Mouse (Mus musculus): ENCODE results near the gene Fam222b. TPM values are rescaled to one million over a fixed set of nuclear protein-coding genes. Genes with fewer than 3 reads are reported as not detected.

Gene Fam222b
- polyA plus RNA-seq, 2 experiments, result 11.7 to 13.3 TPM

GRCm38 (mm10) chr11:78102142-78102541, 7.7 kb downstream of the Fam222b start:
- Histone ChIP-seq H3K4me3 (replicated peaks; ENCODE audit: low read length) (no peak overlapping the region), H3K4me2 (replicated peaks; ENCODE audit: low read depth, low read length, severe bottlenecking) (no peak overlapping the region), H3K36me3 (ENCODE audit: control insufficient read depth, insufficient read depth, low read length) (peaks cover 14% of the 10 kb centered on the region), H3K27me3 (ENCODE audit: control insufficient read depth, insufficient read depth, low read length) (no peaks in the 10 kb centered on the region), H3K4me1 (ENCODE audit: control insufficient read depth, insufficient read depth, low read length) (no peaks in the 10 kb centered on the region; the same call in 1 of the 2 replicates), H3K27ac (replicated peaks; ENCODE audit: low read depth, low read length) (no peak overlapping the region), H3K9ac (ENCODE audit: low read depth, low read length, severe bottlenecking) (no peak overlapping the region), H3K9me3 (ENCODE audit: control insufficient read depth, low read length) (no peaks in the 10 kb centered on the region)
- 91% methylated on average over 5 of the region's 5 CpGs for WGBS
- ATAC-seq (ENCODE audit: low FRiP score, low read depth) (no peak), DNase-seq (ENCODE audit: low spot score) (no peak)
- no peak for TF ChIP-seq POLR2A (IDR thresholded peaks at IDR 0.05; ENCODE audit: borderline replicate concordance, extremely low read depth, insufficient read depth, insufficient read length)

DNA sequence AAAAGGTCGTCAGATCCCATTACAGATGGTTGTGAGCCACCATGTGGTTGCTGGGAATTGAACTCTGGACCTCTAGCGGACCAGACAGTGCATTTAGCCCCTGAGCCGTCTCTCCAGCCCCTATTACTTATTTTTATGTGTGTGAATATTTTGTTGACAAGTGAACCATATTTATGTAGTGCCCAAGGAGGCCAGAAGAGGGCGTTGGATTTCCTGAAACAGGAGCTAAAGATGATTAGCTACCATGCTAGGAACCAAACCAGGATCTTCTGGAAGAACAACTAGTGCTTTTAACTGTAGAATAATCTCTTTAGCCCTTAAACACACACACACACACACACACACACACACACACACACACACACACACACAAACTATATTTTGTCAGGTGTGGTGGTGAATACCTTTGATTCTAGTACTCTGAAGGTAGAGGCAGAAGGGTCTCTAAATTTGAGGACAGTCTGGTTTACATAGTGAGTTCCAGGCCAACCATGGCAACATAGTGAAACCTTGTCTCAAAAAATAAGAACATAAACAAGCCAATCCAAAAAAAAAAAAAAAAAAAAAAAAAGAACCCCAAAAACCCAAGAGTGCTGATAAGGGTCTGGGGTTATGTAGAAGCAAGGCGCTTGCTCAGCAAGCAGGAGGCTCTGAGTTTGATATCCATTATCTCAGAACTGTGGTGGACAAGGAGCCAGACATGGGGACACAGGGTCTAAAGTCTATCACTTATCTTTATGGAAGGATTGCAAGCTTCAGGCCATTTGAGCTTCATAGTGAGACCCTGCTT, 8.7 kb downstream of the Fam222b start:
- DNase-seq (ENCODE audit: low spot score), result no peak
- 68% methylated on average over 5 of the region's 5 CpGs for WGBS
- no peak for TF ChIP-seq POLR2A (IDR thresholded peaks at IDR 0.05; ENCODE audit: borderline replicate concordance, extremely low read depth, insufficient read depth, insufficient read length)
- no peak for ATAC-seq (ENCODE audit: low FRiP score, low read depth)
- H3K27me3 ChIP-seq (ENCODE audit: control insufficient read depth, insufficient read depth, low read length), result no peaks in the 10 kb centered on the region
- no peak overlapping the region for H3K27ac ChIP-seq (replicated peaks; ENCODE audit: low read depth, low read length)
- H3K4me3 ChIP-seq (replicated peaks; ENCODE audit: low read length), result no peak overlapping the region
- H3K4me1 ChIP-seq (ENCODE audit: control insufficient read depth, insufficient read depth, low read length), result no peaks in the 10 kb centered on the region
- H3K9ac ChIP-seq (ENCODE audit: low read depth, low read length, severe bottlenecking), result no peak overlapping the region
- H3K9me3 ChIP-seq (ENCODE audit: control insufficient read depth, low read length), result no peaks in the 10 kb centered on the region
- peaks cover 14% of the 10 kb centered on the region for H3K36me3 ChIP-seq (ENCODE audit: control insufficient read depth, insufficient read depth, low read length)
- no peak overlapping the region for H3K4me2 ChIP-seq (replicated peaks; ENCODE audit: low read depth, low read length, severe bottlenecking)

DNA sequence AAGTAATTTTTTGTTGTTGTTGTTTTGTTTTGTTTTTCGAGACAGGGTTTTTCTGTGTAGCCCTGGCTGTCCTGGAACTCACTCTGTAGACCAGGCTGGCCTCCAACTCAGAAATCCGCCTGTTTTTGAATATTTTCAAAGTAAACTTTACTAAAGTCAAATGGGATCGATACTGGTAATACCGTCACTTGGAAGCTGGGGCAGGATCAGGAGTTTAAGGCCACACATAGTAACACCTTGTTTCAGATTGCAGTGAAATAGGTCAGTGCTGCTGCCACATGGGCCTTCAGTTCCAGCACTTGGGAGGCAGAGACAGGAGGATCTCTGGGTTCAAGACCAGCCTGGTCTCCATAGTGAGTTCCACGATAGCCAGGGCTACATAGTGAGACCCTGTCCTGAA, 10.0 kb downstream of the Fam222b start:
- Histone ChIP-seq H3K27ac (replicated peaks; ENCODE audit: low read depth, low read length) (no peak overlapping the region), H3K4me1 (ENCODE audit: control insufficient read depth, insufficient read depth, low read length) (no peaks in the 10 kb centered on the region), H3K9ac (ENCODE audit: low read depth, low read length, severe bottlenecking) (no peak overlapping the region), H3K9me3 (ENCODE audit: control insufficient read depth, low read length) (no peaks in the 10 kb centered on the region), H3K4me2 (replicated peaks; ENCODE audit: low read depth, low read length, severe bottlenecking) (no peak overlapping the region), H3K27me3 (ENCODE audit: control insufficient read depth, insufficient read depth, low read length) (no peaks in the 10 kb centered on the region), H3K36me3 (ENCODE audit: control insufficient read depth, insufficient read depth, low read length) (peaks cover 14% of the 10 kb centered on the region), H3K4me3 (replicated peaks; ENCODE audit: low read length) (no peak overlapping the region)
- TF ChIP-seq POLR2A (IDR thresholded peaks at IDR 0.05; ENCODE audit: borderline replicate concordance, extremely low read depth, insufficient read depth, insufficient read length), result no peak
- ATAC-seq (ENCODE audit: low FRiP score, low read depth), result no peak
- no peak for DNase-seq (ENCODE audit: low spot score)
- 94% methylated on average over 5 of the region's 5 CpGs for WGBS

GRCm38 (mm10) chr11:78113616-78114015, 19.2 kb downstream of the Fam222b start:
- no peak overlapping the region for H3K4me3 ChIP-seq (replicated peaks; ENCODE audit: low read length)
- ATAC-seq (ENCODE audit: low FRiP score, low read depth), result no peak

DNA sequence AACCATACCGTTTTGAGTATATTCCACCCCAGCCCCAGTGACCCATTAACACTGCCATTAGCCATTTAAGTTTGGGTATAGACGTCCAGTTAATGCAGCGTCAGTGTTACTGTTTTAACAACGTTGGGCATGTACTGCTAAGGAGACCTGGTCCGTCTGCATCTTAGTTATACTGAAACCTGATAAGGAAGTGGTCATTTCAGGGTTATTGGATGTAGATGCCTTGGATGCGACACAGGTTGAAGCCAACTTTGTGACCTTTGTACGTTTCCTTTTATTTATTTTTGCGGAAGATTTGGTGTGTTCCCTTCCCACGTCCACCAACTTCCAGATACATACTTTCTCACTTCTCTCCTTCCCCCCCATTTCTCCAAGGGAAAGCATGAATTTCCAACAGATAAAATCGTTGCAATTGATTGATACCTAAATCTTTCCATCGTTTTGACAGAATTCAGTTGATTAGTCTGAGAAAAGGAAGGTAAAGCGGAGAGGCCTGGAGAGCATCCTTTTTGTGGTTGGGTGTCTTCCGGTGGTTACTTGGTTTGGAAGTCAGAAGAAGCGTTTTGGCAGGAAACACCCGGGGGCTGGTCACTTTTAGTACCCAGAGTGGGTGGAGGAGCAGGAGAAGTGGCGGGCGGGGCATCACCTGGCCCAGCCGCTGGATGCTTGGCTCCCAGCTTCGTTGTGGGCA, 20.4 kb downstream of the Fam222b start:
- Histone ChIP-seq H3K36me3 (ENCODE audit: control insufficient read depth, insufficient read depth, low read length) (no peaks in the 10 kb centered on the region), H3K27ac (replicated peaks; ENCODE audit: low read depth, low read length) (peak overlapping the region; percentile 49), H3K4me2 (replicated peaks; ENCODE audit: low read depth, low read length, severe bottlenecking) (peak overlapping the region; percentile 57), H3K9me3 (ENCODE audit: control insufficient read depth, low read length) (no peaks in the 10 kb centered on the region), H3K9ac (ENCODE audit: low read depth, low read length, severe bottlenecking) (peak overlapping the region; percentile 70), H3K27me3 (ENCODE audit: control insufficient read depth, insufficient read depth, low read length) (no peaks in the 10 kb centered on the region), H3K4me3 (replicated peaks; ENCODE audit: low read length) (peak overlapping the region; percentile 66), H3K4me1 (ENCODE audit: control insufficient read depth, insufficient read depth, low read length) (peaks cover 3% of the 10 kb centered on the region; the same call in 1 of the 2 replicates)
- 8% methylated on average over 19 of the region's 19 CpGs for WGBS
- DNase-seq (ENCODE audit: low spot score), result no peak
- peak; percentile 58; the same call in 1 of the 2 replicates for TF ChIP-seq POLR2A (IDR thresholded peaks at IDR 0.05; ENCODE audit: borderline replicate concordance, extremely low read depth, insufficient read depth, insufficient read length)
- ATAC-seq (ENCODE audit: low FRiP score, low read depth), result no peak

More at GRCm38 (mm10) chr11:78113616-78114015, 19.2 kb downstream of the Fam222b start:
- Histone ChIP-seq H3K4me2 (replicated peaks; ENCODE audit: low read depth, low read length, severe bottlenecking) (no peak overlapping the region), H3K4me1 (ENCODE audit: control insufficient read depth, insufficient read depth, low read length) (peaks cover 3% of the 10 kb centered on the region; the same call in 1 of the 2 replicates), H3K9me3 (ENCODE audit: control insufficient read depth, low read length) (no peaks in the 10 kb centered on the region), H3K9ac (ENCODE audit: low read depth, low read length, severe bottlenecking) (no peak overlapping the region), H3K27ac (replicated peaks; ENCODE audit: low read depth, low read length) (no peak overlapping the region), H3K36me3 (ENCODE audit: control insufficient read depth, insufficient read depth, low read length) (no peaks in the 10 kb centered on the region), H3K27me3 (ENCODE audit: control insufficient read depth, insufficient read depth, low read length) (no peaks in the 10 kb centered on the region)
- TF ChIP-seq POLR2A (IDR thresholded peaks at IDR 0.05; ENCODE audit: borderline replicate concordance, extremely low read depth, insufficient read depth, insufficient read length), result no peak
- no peak for DNase-seq (ENCODE audit: low spot score)
- WGBS, result 87% methylated on average over 2 of the region's 2 CpGs

Measured in limb, embryonic 14.5 days (tissue).